Mouse (Mus musculus) urinary bladder, postnatal 14 days (tissue): ENCODE data around the gene Sdad1.
"Not testable (repeated sequence)": the region's sequence is repeated elsewhere in the genome, so short reads cannot be mapped to it uniquely, and the experiment has no call there.

ENCODE experiments used
- DNase-seq: peaks from one replicate; pipeline ENCODE4 v3.0.0; 2021; ENCODE audit warnings: low spot score

Sdad1 gene

DNA sequence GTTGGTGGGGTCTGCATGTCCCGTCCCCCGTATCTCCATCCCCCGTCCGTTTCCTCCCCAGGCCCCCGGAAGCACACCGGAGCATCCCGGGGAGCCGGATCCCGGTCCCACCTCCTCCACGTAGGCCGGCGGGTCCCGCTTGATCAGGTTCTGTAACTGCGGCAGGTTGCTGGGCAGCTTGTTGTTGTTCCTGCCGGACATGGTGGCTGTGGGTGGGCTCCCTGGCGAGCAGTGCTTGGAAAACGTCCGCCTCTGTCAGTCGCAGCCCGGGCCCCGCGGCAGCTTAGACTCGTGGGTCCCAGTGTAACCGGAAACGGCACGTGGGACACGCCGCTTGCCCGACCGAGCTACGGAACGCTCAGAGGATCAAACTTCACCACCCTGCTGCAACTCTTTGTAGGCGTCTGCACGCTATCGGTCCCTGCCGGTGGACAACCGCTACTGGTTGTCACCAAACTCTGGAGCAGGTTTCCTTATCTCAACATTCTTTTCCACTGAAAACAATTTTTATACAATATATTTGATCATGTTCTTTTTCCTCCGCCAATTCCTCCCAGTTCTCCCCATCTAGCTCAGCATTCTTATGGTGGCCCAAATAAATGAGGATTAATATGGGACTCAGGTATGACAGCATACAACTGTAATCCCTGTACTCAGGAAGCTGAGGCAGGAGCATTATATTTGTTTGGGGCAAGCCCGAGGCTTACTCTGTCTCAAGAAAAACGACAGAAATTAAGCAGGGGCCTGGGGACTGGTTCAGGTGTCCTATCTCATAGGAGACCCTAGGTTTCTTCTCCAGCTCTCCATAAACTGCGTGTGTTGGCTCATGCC, at the start of gene Sdad1:
Sdad1 (minus strand) TSS at position 799 of the 831 bp plus-strand sequence.
- peak; percentile 93 for DNase-seq

- DNase-seq = no peak
These were observed 48.6 kb upstream of the Sdad1 start for GRCm38 (mm10) chr5:92358767-92359455.

DNA sequence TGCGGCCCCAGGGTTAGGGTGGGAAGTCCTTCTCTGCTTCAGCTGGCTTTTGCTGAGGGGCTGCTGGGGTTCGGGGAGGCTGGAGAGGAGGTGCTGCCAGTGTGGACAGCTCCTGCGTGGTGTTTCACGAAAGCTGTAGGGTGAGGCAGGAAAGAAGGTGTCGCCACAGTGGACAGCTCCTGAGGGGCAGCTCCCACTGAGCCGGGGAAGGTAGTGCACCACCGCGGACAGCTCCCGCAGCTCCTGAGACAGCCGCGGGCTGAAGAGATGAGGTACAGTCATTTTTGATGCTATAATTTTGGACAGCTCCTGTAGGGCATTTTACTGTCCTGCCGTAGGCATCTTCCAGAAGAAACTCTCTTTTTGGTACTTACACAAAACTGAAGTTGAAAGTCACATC, 47.8 kb upstream of the Sdad1 start:
- DNase-seq = peak; percentile 39

- peak; percentile 36 for DNase-seq
These were observed 43.2 kb upstream of the Sdad1 start for GRCm38 (mm10) chr5:92353517-92353916.

GRCm38 (mm10) chr5:92352716-92353115, 42.4 kb upstream of the Sdad1 start:
- not testable (repeated sequence) for DNase-seq

- no peak for DNase-seq
These were observed 39.5 kb upstream of the Sdad1 start for GRCm38 (mm10) chr5:92349731-92350130.

DNA sequence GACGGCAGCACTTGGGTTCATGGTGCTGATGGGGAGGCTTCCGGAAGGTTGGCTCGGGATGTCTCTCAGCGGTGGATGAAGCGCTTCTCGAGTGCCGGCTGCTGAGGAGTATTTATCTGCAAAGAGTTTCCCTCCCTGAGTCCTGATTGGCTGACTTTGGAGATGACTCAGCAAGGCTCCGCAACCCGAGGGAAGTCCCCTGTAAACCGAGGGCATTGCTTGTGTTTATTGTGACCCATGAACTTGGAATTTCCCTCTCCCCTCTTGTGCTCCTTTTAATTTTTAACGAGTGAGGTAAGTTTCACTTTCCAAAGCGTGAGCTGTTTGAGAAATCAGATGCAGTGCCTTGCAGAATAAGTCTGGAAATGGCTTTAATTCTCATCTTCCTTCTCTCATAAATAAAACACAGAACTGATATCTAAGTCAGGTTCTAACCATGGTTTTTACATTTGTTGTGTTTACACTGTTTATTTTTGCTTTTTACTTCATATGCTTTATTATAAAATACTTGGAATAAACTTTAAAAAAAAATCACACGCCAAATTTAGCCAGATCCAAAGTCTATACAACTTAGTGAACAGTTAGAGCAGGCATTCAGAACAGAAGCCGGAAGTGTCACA, 38.6 kb upstream of the Sdad1 start, which contains the start of gene Cxcl10:
Cxcl10 (minus strand) TSS at position 96 of the 620 bp plus-strand sequence.
- DNase-seq = peak; percentile 52

GRCm38 (mm10) chr5:92345006-92345405, 34.7 kb upstream of the Sdad1 start:
- no peak for DNase-seq

GRCm38 (mm10) chr5:92340606-92341005, 30.3 kb upstream of the Sdad1 start:
- no peak for DNase-seq

GRCm38 (mm10) chr5:92336743-92337142, 26.5 kb upstream of the Sdad1 start:
- no peak for DNase-seq

DNA sequence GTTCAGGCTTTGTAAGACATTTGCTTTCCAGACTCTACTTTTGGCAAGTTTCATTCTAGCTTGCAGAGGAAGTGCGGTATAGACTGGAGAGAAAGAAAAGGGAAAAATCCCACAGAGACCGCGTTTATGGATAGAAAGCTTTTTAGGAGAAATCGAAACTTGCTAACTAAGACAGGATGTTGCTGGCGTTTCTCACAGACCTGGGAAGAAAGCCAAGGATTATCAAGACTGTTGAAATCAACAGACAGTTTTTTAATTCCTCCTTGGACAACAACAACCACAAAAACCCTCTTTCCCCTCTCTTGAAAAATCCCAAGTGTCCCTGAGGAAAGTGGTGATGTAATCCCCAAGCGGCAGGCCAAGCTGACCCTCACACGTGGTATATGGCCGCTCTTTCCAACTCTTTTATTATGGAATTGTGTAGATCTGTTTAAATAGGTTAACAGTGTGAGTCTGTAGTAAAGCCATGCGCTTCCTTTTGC, 22.1 kb upstream of the Sdad1 start:
- DNase-seq = peak; percentile 37

- DNase-seq = no peak
These were observed 21.5 kb upstream of the Sdad1 start, which contains the start of gene Art3 for GRCm38 (mm10) chr5:92331635-92332338. Art3 (plus strand) TSS chr5:92331827.

GRCm38 (mm10) chr5:92331122-92331521, 20.8 kb upstream of the Sdad1 start:
- DNase-seq = no peak

DNA sequence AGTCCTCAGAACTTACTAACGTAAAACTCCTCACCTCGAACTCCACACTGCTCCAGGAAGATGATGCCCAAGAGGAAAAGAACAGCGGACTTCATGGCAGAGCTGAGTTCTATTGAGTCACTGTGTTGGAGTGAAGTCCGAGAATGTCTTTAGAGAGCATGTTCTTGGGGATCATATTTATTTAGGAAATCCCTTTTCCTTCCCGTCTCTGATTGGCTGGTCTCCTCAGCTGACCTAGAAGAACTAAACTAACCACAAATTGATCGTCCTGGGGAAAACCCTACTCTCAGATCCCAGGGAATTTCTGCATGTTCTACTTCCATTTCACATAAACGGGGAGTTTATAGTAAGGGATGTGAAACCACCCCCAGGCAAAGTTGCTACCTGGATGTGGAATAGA, 17.6 kb upstream of the Sdad1 start, which contains the start of gene Cxcl9:
Cxcl9 (minus strand) TSS at position 151 of the 400 bp plus-strand sequence.
- no peak for DNase-seq

GRCm38 (mm10) chr5:92327367-92327766, 17.1 kb upstream of the Sdad1 start:
- no peak for DNase-seq

- DNase-seq = peak; percentile 56
These were observed 13.0 kb upstream of the Sdad1 start for GRCm38 (mm10) chr5:92323264-92323663.

- no peak for DNase-seq
These were observed 12.3 kb upstream of the Sdad1 start for GRCm38 (mm10) chr5:92322612-92323011.

DNA sequence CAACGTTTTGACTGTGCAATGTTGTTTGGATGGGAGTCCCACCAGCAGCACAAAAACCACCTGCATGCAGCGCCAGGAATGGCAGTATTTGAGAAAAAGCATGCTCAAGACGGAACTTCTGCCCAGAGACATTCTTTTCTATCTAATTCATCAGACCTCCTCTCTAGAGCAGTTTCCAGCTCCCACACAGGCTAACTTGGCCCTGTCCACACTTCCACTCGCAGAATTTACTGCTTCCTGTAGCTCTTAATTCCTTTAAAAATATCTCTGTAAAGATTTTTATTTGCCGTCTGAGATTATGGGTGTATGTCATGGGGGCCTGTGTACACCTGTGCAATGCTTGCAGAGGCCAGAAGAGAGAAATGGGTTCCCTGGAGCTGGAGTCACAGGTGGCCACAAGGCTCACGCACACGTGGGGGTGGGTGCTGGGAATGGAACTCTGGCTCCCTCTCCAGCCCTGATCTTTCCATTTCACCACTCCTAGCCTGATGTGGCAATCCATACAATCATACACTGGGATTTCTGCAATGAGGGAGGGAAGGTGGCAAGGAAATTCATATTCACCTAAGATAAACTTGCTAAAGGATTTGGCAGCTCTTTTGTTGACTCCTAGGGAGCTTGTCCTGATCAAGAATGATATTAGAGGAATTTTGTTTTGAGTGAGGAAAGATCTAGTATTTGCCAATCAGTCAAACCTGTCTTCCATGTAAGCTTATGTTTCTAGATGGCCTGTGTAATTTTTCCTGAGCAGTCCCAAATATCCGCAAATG, 11.5 kb upstream of the Sdad1 start:
- no peak for DNase-seq

GRCm38 (mm10) chr5:92318596-92318995, 8.3 kb upstream of the Sdad1 start:
- DNase-seq = no peak

DNA sequence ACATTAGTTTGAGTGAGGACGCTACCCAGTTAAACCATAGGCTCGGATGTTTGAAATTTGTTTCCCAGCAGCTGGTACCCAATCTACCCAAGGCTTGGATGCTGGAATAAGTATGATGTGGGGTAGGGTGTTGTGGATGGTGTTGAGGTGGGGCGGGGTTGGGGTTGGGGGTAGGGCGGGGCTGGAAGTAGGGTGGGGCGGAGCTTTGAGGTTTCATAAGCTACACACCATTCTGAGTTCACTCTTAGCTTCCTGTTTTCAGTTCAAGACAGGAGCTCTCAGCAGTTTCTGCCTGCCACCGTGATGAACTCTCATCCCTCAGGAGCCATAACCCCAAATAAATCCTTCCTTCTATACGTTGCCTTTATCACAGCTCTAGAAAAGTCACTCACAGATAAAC, 7.8 kb upstream of the Sdad1 start:
- DNase-seq = no peak

DNA sequence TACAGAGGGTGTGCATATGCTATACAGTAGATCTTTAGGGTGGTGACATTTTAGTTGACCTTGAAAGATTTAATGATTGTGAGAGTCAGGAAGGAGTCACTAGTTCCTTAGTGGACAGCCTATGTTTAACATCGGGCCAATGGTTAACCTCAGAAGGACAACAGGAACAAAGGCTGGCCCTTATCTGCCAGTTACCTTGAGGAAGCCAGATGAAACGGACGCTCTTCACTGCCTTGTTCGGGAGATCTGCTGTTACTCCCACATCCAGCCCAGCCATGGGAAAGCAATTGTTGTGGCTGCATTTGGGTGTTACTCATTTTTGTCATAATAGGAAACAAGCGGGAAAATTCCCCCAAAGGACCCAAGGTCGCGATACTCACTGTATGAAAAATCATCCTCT, 3.5 kb upstream of the Sdad1 start:
- no peak for DNase-seq
